Mouse (Mus musculus): ENCODE results near the gene Kifc1. TPM values are rescaled to one million over a fixed set of nuclear protein-coding genes. Genes with fewer than 3 reads are reported as not detected.

The Kifc1 gene
- total RNA-seq, 2 experiments from 2014 or later: 14.7 to 17.0 TPM

DNA sequence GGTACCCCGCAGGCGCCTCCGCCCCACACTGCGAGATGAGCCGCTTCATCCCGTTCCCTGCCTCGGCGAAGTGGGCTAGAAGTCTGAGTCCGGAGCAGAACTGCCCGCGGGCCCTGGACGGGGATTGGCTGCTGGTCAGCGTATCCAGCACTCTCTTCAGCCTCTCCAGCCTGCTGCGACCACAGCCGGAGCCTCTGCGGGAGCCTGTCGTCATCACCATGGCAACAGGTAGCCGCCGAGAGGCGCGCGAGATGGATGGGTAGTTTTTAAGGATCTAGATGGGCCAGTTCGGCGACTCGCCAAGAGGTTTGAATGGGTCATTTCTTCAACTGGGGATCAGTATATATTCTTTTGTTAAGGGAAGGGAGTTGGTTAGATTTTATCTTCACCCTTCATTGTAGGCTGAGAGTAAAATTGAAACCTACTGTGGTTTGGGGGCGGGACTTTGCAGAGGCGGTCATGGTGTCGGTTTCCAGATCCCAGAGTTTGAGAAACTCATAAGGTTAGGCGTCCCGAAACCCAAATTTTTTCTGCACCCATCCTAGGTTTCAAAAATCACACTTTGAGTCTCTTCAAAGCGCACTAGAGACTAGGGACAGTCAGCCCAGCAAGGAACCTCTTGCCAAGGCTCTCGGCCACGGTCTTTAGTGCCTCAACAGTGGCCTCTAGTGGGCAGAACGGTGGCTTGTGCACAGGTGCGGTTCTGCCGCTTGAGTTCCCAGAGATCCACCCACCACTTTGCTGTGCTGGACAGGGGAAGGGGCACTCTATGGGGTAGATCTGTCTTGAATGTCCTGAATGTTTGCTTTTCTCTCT, 30.0 kb upstream of the Kifc1 start:
- 0 out of 2 replicates have a peak, but pooled peaks have one; percentile 14 for ATAC-seq (replicated peaks; ENCODE audit: low FRiP score, low TSS enrichment, poor library complexity, severe bottlenecking)

DNA sequence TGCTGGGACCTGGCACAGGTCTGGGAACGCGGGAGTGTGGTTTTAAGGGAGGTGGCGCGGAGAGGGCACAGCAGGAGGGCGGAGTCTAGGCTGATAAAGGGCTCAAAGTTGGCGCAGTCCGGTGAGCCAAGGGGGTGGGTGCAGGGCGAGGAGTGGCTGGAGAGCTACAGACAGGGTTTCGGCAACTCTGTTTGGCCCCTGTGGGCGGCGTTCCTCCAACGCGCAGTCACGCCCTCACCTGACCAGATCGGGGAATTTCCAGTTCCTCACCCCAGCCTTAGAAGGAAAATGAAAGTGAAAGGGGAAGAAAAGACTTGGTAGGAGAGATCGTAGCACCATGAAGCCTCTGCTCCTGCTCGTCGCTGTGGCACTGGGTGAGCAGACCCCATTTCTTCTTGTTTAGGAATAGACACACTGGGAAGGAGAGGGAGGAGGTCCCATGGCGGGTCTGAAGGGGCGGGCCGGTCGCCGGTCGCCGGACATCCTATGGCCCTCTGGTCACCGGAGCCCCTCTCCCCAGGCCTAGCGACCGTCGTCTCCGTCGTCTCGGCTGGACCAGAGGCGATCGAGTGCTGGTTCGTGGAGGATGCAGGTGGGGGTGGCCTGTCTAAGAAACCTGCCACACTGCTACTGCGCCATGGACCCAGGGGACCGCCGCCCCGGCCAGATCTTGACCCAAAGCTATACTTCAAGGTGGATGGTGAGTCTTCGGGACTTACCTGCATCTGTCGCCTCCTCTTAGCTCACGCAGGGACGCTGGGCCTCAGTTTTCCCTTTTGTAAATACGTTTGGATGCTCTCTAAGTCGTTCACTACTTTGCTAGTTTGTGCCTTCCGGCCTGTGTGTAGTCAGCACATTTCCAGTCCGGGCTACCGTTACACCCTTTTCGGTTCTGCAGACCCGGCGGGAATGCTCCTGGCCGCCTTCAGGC, 29.2 kb upstream of the Kifc1 start:
- peak; percentile 72 for ATAC-seq (replicated peaks; ENCODE audit: low FRiP score, low TSS enrichment, poor library complexity, severe bottlenecking)

DNA sequence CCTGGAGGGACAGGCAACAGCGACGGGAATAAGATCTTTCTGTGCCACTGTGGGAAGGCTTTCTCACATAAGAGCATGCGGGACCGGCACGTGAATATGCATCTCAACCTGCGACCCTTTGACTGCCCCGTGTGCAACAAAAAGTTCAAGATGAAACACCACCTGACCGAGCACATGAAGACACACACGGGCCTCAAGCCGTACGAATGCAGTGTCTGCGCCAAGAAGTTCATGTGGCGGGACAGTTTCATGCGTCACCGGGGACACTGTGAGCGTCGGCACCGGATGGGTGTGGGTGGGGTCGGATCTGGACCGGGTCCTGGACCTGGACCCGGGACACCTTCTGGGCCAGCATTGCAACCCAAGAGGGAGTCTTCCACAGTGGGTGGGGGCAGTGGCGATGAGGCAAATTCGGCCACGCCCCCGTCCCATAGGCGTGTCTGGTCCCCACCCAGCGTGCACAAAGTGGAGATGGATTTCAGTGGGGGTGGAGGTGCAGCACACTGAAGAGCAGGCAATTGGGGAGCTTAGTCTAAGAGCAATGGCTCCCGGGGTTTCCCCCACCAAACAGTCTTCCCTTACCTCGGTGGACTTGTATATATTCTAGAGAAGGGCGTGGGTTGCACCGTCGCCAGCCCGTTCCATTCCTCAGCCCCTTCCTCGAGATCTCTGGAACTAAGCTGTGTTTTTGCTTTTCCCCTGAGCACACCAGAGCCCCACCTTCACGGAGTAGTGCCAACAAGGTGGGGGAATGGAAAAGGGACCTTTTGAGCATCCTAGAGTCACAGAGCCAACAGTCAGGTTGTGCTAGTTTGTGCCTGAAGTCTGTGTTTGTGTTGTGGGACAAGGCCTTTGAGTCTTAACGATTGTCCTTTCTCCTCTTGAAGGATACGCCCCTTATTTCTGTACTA, 28.1 kb upstream of the Kifc1 start:
- ATAC-seq (replicated peaks; ENCODE audit: low FRiP score, low TSS enrichment, poor library complexity, severe bottlenecking): peak; percentile 5

DNA sequence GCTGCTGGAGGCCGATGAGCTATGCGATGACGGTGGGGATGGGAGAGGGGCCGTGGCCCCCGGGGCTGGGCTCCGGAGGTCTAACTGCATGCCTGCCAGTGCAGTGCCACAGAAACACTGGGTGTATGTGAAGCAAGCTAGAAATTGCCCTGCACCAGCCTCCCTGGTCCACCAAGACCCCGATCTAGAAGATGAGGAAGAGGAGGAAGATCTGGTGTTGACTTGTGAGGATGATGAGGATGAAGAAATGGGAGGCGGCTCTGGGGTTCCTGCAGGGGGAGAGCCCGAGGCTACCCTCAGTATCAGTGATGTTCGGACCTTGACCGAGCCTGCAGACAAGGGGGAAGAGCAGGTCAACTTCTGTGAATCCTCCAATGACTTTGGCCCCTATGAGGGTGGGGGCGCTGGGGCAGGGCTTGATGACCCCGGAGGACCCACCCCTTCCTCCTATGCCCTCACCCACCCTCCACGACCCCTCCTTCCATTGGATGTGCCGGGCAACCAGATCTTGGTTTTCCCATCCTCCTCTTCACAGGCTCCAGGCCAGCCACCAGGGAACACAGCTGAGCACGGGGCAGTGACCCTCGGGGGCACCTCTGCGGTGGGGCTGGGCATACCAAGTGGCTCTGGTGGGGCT, 27.3 kb upstream of the Kifc1 start:
- ATAC-seq (replicated peaks; ENCODE audit: low FRiP score, low TSS enrichment, poor library complexity, severe bottlenecking): no peak

DNA sequence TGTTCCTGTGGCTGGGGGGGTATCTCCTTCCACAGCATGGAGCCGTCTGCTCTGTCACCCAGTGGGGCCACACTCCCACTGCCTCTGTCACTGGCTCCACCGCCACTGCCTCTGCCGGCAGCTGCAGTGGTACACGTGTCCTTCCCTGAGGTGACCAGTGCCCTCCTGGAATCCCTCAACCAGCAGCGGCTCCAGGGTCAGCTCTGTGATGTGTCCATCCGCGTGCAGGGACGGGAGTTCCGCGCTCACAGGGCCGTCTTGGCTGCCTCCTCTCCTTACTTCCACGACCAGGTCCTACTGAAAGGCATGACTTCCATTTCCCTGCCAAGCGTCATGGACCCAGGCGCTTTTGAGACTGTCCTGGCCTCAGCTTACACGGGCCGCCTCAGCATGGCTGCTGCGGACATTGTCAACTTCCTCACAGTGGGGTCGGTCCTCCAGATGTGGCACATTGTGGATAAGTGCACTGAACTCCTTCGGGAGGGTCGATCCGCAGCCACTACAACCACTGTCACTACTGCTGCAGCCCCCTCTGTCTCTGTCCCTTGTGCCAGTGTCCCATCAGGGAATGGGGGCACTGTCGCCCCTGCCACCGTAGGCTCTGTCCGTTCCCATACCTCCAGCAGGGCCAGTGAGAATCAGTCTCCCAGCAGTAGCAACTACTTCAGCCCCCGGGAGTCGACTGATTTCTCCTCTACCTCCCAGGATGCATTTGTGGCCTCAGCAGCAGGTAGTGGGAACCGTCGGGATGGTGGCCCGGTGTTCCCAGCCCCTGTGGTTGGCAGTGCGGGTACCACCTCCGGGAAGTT, 26.6 kb upstream of the Kifc1 start:
- no peak for ATAC-seq (replicated peaks; ENCODE audit: low FRiP score, low TSS enrichment, poor library complexity, severe bottlenecking)

DNA sequence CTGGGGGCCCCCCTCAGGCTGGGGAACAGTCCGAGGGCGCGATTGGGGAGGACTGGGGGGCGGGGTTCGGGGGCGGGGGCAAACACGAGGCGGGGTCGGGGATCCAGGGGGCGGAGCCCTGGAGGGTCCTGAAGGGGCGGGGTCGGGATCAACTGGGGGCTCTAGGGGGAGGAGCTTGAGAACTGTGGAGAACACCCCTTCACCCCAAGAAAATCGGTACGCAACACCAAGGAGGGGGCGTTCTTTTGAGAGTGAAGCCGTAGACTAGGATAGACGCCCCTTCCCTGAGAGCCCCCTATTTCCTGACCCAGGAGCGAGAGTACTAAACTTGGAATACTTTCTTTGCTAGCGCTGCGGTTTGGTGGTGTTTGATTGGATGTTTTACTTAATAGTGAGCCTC, 25.8 kb upstream of the Kifc1 start:
- ATAC-seq (replicated peaks; ENCODE audit: low FRiP score, low TSS enrichment, poor library complexity, severe bottlenecking): no peak

DNA sequence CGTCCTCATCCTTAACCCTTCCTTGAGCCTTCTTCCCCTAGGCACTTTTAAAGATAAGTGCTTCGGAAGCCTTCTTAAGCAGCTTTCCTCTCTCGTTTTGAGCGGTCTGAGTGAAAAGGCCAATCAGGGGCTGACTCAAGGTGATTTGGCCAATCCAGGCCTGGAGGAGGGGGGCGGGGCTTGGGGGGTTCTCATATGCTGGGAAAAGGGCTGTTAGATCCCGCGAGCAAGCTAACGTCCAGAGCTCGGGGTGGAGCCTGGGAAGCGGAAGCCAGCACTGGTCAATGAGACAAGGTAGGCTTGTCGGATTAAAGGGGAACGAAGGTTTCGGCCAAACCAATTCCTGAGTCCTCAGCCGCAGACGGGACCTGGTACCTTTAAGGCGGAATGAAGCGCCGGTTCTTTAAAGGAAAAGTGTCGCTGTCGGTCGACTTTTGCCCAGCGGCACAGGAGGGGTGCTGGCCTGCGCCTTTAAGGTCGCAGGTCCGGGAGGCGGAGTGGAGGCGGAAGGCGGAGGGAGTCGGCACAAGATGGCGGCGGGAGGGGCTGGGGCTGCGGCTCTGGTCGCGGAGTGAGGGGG, 25.3 kb upstream of the Kifc1 start, which contains the start of the genes Tapbp and Zbtb22:
Gene Tapbp (plus strand): TSS at position 229 of the 580 bp plus-strand sequence.
Gene Zbtb22 (plus strand): TSS at position 234 of the 580 bp plus-strand sequence.
- peak; percentile 66 for ATAC-seq (replicated peaks; ENCODE audit: low FRiP score, low TSS enrichment, poor library complexity, severe bottlenecking)

DNA sequence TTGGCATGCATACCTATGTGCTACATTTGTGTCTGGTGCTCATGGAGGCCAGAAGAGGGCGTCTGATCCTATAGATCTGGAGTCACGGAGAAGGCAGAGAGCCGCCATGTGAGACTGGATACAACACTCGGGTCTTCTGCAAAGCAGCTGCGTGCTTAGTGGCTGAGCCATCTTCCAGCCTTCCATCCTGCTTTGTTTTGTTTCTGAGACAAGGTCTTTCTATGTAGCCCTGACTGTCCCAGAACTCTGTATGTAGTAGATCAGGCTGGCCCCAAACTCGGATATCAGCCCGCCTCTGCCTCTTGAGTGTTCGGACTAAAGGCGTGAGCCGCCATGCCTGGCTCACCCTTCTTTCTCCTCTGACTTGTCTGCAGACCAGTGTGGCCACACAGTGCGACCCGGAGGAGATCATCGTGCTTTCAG, 24.5 kb upstream of the Kifc1 start:
- no peak for ATAC-seq (replicated peaks; ENCODE audit: low FRiP score, low TSS enrichment, poor library complexity, severe bottlenecking)

DNA sequence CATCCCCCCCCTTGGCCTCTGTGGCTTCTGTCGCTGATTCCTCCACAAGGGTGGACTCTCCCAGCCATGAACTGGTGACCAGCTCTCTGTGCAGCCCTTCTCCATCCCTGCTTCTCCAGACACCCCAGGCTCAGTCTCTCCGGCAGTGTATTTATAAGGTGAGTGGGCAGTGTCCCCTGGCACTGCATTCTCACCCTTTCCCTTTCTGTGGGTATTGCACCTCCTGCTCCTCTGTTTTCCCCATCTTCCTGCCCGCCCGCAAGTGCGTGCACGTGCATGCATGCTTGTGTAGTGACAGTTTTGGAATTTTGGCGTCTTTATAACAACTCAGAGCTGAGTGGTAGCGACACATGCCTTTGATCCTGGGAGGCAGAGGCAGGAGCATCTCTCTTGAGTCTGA, 23.4 kb upstream of the Kifc1 start:
- no peak for ATAC-seq (replicated peaks; ENCODE audit: low FRiP score, low TSS enrichment, poor library complexity, severe bottlenecking)

DNA sequence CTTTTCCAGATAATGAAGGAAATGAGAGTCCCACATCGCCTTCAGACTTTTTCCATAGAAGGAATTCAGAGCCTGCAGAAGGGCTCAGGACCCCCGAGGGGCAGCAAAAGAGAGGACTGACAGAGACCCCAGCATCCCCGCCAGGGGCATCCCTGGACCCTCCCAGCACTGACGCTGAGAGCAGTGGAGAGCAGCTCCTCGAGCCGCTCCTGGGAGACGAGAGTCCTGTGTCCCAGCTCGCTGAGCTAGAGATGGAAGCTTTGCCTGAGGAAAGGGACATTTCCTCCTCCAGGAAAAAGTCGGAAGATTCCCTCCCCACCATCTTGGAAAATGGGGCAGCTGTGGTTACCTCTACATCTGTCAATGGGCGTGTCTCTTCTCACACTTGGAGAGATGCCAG, 22.8 kb upstream of the Kifc1 start:
- no peak for ATAC-seq (replicated peaks; ENCODE audit: low FRiP score, low TSS enrichment, poor library complexity, severe bottlenecking)

DNA sequence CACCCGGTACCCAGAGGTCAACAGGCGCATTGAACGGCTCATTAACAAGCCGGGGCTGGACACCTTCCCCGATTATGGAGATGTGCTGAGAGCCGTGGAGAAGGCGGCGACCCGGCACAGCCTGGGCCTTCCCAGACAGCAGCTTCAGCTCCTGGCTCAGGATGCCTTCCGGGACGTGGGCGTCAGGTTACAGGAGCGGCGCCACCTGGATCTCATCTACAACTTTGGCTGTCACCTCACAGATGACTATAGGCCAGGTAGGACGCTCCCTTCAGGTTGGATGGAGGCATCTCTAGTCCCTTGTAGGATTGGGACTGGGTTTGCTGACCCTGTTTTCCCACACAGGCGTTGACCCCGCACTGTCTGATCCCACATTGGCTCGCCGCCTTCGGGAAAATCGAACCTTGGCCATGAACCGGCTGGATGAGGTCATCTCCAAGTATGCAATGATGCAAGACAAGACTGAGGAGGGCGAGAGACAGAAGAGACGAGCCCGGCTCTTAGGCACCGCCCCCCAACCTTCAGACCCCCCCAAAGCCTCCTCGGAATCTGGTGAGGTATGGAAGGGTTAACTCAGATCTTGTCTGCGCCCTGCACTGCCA, 21.5 kb upstream of the Kifc1 start:
- ATAC-seq (replicated peaks; ENCODE audit: low FRiP score, low TSS enrichment, poor library complexity, severe bottlenecking): no peak

DNA sequence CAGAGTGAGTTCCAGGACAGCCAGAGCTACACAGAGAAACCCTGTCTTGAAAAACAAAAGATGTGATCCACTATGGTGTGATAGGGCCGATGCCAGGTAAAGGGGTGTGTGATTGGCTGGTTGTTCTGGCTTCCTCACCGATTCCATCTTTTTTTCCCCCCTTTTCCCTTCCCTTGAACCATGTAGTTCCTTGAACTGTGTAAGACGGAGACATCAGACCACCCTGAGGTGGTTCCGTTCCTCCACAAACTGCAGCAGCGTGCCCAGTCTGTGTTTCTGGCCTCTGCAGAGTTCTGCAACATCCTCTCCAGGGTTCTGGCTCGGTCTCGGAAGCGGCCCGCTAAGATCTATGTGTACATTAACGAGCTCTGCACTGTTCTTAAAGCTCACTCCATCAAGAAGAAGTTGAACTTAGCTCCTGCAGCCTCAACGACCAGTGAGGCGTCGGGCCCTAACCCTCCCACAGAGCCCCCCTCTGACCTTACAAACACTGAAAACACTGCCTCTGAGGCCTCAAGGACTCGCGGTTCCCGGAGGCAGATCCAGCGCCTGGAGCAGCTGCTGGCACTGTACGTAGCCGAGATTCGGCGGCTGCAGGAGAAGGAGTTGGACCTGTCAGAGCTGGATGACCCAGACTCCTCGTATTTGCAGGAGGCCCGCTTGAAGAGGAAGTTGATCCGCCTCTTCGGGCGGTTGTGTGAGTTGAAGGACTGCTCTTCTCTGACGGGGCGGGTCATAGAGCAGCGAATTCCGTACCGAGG, 20.8 kb upstream of the Kifc1 start:
- no peak for ATAC-seq (replicated peaks; ENCODE audit: low FRiP score, low TSS enrichment, poor library complexity, severe bottlenecking)

DNA sequence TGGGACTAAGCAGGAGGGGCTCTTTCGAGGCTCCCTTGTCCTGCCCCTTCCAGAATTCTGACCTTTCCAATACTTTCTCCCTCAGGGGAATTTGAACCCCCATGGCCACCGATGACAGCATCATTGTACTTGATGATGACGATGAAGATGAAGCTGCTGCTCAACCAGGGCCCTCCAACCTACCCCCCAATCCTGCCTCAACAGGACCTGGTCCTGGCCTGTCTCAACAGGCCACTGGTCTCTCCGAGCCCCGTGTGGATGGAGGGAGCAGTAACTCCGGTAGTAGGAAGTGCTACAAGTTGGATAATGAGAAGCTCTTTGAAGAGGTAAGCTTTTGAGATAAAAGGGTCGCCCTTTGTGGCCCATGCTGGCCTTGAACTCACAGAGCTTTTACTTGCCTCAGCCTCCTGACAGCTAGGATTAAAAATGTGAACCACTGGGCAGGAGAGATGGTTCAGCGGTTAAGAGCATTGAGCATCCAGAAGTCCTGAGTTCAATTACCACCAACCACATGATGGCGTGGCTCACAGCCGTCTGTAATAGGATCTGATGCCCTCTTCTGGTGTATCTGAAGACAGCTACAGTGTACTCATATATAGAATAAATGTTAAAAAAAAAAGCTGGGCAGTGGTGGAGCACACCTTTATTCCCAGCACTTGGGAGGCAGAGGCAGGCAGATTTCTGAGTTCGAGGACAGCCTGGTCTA, 20.0 kb upstream of the Kifc1 start:
- ATAC-seq (replicated peaks; ENCODE audit: low FRiP score, low TSS enrichment, poor library complexity, severe bottlenecking): no peak

DNA sequence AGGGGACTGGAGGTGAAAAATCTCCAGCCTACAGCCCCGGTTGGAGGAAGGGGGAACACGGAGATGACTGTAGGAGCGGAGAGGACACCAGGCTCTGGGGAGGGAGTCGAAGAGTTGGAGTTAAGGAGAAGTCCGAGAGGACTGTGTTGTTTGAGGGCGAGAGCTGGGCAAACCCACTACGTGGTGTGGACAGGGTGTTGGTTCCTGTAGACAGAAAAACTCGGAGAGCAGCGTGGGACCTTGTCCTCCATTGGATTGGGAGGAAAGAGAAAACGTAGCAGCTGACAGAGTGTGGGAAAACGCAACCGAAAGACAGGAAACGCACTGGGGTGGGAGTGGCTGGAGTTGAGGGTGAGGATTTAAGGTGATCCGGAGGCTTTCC, 19.4 kb upstream of the Kifc1 start:
- peak; percentile 13 for ATAC-seq (replicated peaks; ENCODE audit: low FRiP score, low TSS enrichment, poor library complexity, severe bottlenecking)

DNA sequence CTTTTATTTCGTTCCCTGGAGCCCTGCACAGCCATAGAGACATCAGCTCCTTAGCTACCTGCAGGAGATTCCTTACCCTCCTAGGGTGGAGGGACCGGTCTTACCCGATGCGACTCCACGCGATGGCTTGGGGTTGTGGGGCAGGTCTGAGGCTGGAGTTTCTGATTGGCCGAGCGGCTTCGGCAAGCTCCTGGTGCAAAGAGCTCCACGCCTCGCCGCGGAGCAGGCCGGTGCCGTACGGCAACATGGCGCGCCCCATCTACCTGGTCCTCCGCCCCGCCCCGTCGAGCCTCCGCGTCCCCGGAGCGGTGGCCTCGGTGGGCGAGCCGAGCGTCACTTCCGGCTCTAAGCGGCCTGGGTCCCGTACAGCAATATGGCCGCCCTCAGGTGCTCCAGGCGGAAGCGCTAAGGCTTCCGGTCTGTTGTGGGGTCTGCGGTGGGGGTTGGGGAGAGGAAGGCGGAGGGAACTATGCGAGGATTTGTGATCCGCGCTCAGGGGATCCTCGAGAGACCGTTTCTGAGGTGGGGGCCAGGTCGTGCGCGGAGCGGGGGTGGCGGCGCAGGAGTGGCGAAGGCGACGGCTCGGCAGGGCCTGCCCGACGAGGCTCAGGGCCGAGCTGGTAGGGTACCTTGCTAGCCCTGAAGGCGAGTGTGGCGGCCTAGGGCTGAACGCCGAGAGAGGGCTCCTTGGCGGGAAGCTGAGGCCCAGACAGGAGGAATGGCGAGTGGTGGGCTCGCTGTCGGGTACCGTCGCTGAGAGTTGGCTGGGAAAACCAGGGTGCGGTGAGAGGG, 18.8 kb upstream of the Kifc1 start, which contains the start of gene Daxx:
Gene Daxx (plus strand): TSS at position 338 of the 792 bp plus-strand sequence.
- ATAC-seq (replicated peaks; ENCODE audit: low FRiP score, low TSS enrichment, poor library complexity, severe bottlenecking): peak; percentile 92

Measured in megakaryocyte-erythroid progenitor cell, adult 5-6 weeks (primary cell).